Mouse (Mus musculus) forebrain, embryonic 10.5 days (tissue): ENCODE measurements at regions not wholly inside any gene's neighbourhood (a gene's known extent, or its start where the extent isn't known, plus 50 kb on each side); places are given as distances from the start of the nearest gene placed in this dataset.
A peak's percentile ranks its signal among the peaks of the same experiment; 100 is the strongest.

Source experiments
- DNase-seq: peaks from one replicate; pipeline ENCODE4 v3.0.0-alpha.2; 2017; ENCODE audit warnings: low spot score; ENCODE audit errors: extremely low spot score
- H3K27ac ChIP-seq: fragments of 300-500 bp; sonication (generic); 2 replicates; pipeline ENCODE4 v1.5.1; 2016; ENCODE audit warnings: mild to moderate bottlenecking
- H3K27me3 ChIP-seq: fragments of 300-500 bp; sonication (generic); 2 replicates; pipeline ENCODE4 v1.6.1; 2016; ENCODE audit warnings: mild to moderate bottlenecking; ENCODE audit not compliant: poor library complexity, severe bottlenecking
- H3K36me3 ChIP-seq: fragments of 300-500 bp; sonication (generic); replicated peaks from 2 replicates; pipeline ENCODE4 v1.6.1; 2016; ENCODE audit warnings: mild to moderate bottlenecking, moderate library complexity
- H3K4me1 ChIP-seq: fragments of 300-500 bp; sonication (generic); 2 replicates; pipeline ENCODE4 v1.6.1; 2016
- H3K4me3 ChIP-seq: fragments of 300-500 bp; sonication (generic); 2 replicates; pipeline ENCODE4 v1.5.1; 2016; ENCODE audit warnings: mild to moderate bottlenecking, moderate library complexity
- H3K9me3 ChIP-seq: fragments of 300-500 bp; sonication (generic); 2 replicates; pipeline ENCODE4 v1.6.1; 2016; ENCODE audit warnings: mild to moderate bottlenecking, moderate library complexity
- WGBS: fragments of 180-500 bp; shearing (Covaris S2); methylation state at CpG from one replicate; pipeline ENCODE4 v1.1.7; 2016; 5-methylcytosine and 5-hydroxymethylcytosine counted together

DNA sequence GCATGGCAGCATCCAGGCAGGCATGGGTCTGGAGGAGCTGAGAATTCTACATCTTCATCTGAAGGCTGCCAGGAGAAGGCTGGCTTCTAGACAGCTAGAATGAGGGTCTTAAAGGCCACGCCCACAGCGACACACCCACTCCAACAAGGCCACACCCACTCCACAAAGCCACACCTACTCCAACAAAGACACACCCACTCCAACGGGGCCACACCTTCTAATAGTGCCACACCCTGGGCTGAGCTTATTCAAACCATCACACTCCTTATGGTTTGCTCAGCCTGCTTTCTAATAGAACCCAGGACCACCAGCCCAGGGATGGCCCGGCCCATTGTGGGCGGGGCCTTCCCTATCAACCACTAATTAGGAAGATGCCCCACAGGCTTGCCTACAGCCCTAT lies 149.0 kb downstream of the 2410131K14Rik start:
- Histone ChIP-seq H3K27ac (no peak overlapping the region), H3K4me1 (peaks cover 12% of the 10 kb centered on the region), H3K27me3 (peaks cover 45% of the 10 kb centered on the region), H3K4me3 (no peak overlapping the region), H3K9me3 (peaks cover 20% of the 10 kb centered on the region), H3K36me3 (no peaks in the 10 kb centered on the region)
- DNase-seq: no peak
- 58% methylated on average over 5 of the region's 5 CpGs for WGBS

DNA sequence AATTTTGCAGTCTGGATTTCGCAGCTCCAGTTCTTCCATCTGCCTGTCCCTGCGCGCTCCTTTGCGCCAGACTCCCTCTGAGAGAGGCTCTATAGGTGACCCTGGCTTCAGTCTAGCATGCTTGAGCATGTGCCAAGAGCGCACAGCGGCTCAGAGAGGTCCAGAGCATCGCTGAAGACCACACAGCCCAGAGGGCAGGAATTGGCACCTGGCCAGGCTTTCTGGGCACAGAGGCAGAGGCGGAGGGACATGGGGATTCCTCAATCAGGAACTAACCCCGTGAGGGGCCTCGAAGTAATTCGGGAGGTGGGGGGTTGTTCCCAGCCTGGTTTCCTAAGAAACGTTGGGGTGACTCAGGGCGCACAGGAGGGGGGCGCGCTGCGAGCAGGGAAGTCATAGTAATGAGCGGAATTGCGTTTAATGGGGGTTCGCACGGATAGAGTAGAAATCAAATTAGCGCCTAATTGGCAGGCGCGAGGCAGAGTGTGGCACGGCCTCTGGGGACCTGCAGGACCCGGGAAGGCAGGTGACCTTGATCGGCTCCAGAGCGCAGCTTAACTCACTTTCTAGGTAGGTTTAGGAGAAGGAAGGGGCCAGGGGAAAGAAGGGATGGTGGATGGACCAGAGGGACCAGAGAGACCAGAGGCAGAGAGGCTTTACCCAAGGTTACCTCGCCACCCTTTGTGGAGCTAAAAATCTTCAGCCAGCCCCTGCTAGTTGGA lies 151.1 kb downstream of the 2410131K14Rik start:
- no peaks in the 10 kb centered on the region for H3K36me3 ChIP-seq
- 11% methylated on average over 28 of the region's 28 CpGs for WGBS
- DNase-seq: no peak
- peaks cover 45% of the 10 kb centered on the region for H3K27me3 ChIP-seq
- peaks cover 21% of the 10 kb centered on the region for H3K4me1 ChIP-seq
- no peak overlapping the region for H3K27ac ChIP-seq
- peak overlapping the region; percentile 19 for H3K4me3 ChIP-seq
- H3K9me3 ChIP-seq: no peaks in the 10 kb centered on the region

DNA sequence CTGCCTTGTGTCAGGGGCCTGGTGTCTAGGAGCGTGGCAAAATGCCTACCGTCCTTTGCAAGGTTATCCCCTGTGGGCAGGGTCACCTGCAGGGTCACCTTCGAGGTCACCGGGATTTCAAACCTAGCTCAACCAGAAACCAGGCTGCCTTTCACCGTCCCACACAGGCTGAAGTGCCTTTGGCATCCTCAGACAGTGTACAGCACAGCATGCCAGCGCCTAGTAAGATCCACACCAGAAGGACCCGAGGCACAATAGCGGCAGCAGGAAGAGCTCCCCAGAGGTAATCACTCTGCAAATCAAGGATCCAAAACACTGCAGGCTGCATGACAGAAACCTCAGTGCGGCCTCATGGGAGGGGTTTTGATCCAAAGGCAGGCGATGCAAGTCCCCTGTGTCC lies 155.9 kb downstream of the 2410131K14Rik start:
- H3K4me1 ChIP-seq: peaks cover 19% of the 10 kb centered on the region
- peaks cover 8% of the 10 kb centered on the region; the same call in 1 of the 2 replicates for H3K9me3 ChIP-seq
- no peak for DNase-seq
- WGBS: 48% methylated on average over 10 of the region's 10 CpGs
- no peak overlapping the region for H3K27ac ChIP-seq
- H3K27me3 ChIP-seq: peaks cover 35% of the 10 kb centered on the region
- H3K36me3 ChIP-seq: no peaks in the 10 kb centered on the region
- H3K4me3 ChIP-seq: no peak overlapping the region

DNA sequence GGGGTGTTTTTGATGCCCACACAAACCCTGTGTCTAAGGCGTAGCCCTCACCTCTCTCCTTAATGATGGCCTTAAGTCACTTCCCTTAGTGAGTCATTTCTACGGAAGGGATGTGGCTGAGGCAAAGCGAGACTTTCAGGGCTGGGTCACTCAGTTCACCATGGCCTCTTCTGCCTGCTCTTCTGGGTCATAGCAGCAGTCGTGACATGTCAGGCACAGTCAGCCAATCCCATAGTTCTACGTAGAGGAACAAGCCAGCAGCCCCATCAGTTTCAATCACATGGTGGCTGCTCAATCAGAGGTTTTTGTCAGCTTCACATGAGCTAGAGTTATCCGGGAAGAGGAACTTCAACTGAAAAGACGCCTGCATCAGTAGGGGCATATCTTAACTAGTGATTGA lies 156.1 kb upstream of the Med13l start:
- 0 out of 2 replicates have a peak, but pooled peaks cover 8% of the 10 kb centered on the region for H3K27me3 ChIP-seq
- H3K4me3 ChIP-seq: no peak overlapping the region
- H3K4me1 ChIP-seq: peaks cover 14% of the 10 kb centered on the region
- H3K27ac ChIP-seq: no peak overlapping the region
- 82% methylated on average over 7 of the region's 7 CpGs for WGBS
- H3K36me3 ChIP-seq: no peaks in the 10 kb centered on the region
- peaks cover 10% of the 10 kb centered on the region; the same call in 1 of the 2 replicates for H3K9me3 ChIP-seq
- DNase-seq: no peak

DNA sequence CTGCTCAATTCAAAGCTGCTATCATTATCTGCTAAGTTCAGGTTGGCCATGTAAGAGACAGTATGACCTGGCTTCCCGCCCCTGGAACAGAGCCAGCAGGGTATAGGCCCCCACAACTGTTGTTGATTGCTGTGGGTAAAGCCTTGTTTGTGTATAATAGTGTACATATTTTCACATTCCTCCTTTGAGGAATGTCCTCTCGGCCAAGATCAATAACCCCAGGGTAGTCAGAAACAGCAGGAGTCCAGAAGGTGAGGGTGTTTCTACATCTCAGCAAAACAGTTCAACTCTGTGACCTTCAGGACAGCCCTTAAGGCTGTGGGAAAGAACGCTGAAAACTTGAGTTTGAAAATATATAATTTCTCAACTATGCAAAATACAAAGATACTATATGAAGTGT lies 155.1 kb upstream of the Med13l start:
- 0 out of 2 replicates have a peak, but pooled peaks cover 8% of the 10 kb centered on the region for H3K27me3 ChIP-seq
- no peak overlapping the region for H3K27ac ChIP-seq
- H3K4me3 ChIP-seq: no peak overlapping the region
- H3K4me1 ChIP-seq: peaks cover 13% of the 10 kb centered on the region
- DNase-seq: no peak
- H3K9me3 ChIP-seq: peaks cover 10% of the 10 kb centered on the region; the same call in 1 of the 2 replicates
- no peaks in the 10 kb centered on the region for H3K36me3 ChIP-seq
- WGBS: 90% methylated on average over 3 of the region's 3 CpGs

DNA sequence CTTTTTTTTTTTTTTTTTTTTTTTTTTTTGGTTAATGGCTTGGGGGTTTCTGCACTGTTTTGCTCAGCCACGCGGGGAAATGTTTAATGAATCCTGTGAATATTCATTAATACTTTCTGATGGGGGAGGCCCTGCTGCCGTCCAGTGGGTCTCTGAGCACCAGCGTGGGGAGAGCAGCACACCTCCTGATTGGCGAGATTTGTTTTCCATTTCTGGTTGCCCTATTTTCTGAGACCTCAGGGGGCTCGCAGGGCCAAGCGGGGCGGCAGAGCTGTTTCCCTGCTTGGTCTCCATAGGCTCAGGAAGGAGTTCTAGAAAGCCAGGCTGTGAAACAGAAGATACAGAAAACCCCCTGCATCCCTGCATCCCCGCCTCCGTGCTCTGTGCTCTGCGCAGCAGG lies 153.0 kb upstream of the Med13l start:
- H3K27me3 ChIP-seq: 0 out of 2 replicates have a peak, but pooled peaks cover 7% of the 10 kb centered on the region
- peaks cover 10% of the 10 kb centered on the region; the same call in 1 of the 2 replicates for H3K9me3 ChIP-seq
- DNase-seq: no peak
- no peak overlapping the region for H3K4me3 ChIP-seq
- H3K4me1 ChIP-seq: peaks cover 8% of the 10 kb centered on the region
- H3K36me3 ChIP-seq: no peaks in the 10 kb centered on the region
- 0 out of 2 replicates have a peak overlapping the region, but pooled peaks have one; percentile 30 for H3K27ac ChIP-seq
- 49% methylated on average over 11 of the region's 11 CpGs for WGBS

DNA sequence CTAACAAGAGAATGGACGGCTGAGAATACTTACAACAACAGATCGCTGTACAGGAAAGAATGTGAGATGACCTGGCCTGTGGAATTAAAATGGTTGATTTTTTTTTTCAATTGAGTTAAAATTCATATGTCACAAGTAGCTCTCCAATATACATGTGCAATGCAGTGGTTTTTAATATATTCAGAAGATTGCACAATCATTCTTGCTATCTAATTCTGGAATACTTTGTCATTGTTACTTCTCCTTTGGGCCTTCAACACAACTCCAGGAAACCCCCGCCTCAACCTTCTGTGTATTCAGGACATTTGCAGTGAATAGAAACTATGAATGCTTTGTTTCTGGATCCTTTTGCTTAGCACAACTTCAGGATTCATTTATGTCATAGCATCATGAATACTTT lies 152.5 kb upstream of the Med13l start:
- Histone ChIP-seq H3K27me3 (0 out of 2 replicates have a peak, but pooled peaks cover 1% of the 10 kb centered on the region), H3K36me3 (no peaks in the 10 kb centered on the region), H3K27ac (no peak overlapping the region), H3K9me3 (peaks cover 10% of the 10 kb centered on the region; the same call in 1 of the 2 replicates), H3K4me1 (peaks cover 10% of the 10 kb centered on the region), H3K4me3 (no peak overlapping the region)
- WGBS: 66% methylated on average over 3 of the region's 3 CpGs
- no peak for DNase-seq

DNA sequence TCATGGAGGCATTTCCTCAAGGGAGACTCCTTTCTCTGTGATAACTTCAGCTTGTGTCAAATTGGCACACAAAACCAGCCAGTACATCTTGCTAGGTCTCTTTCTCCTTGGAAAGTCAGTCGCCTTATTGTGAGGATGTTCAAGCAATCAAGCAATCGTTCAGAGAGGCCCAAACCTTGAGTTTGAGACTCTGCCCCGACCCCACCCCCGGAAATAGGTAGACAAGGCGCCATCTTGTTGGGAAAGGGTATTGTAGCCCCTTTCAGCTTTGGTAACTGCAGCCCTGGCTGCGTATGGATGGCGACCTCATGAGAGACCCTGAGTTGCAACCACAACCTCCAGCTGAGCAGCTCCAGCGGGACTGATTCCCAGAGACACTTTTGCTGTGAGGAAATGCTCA lies 151.7 kb upstream of the Med13l start:
- H3K4me3 ChIP-seq: no peak overlapping the region
- H3K27ac ChIP-seq: no peak overlapping the region
- H3K4me1 ChIP-seq: peaks cover 14% of the 10 kb centered on the region
- H3K27me3 ChIP-seq: no peaks in the 10 kb centered on the region
- DNase-seq: no peak
- 83% methylated on average over 8 of the region's 8 CpGs for WGBS
- no peaks in the 10 kb centered on the region for H3K36me3 ChIP-seq
- H3K9me3 ChIP-seq: peaks cover 10% of the 10 kb centered on the region; the same call in 1 of the 2 replicates

DNA sequence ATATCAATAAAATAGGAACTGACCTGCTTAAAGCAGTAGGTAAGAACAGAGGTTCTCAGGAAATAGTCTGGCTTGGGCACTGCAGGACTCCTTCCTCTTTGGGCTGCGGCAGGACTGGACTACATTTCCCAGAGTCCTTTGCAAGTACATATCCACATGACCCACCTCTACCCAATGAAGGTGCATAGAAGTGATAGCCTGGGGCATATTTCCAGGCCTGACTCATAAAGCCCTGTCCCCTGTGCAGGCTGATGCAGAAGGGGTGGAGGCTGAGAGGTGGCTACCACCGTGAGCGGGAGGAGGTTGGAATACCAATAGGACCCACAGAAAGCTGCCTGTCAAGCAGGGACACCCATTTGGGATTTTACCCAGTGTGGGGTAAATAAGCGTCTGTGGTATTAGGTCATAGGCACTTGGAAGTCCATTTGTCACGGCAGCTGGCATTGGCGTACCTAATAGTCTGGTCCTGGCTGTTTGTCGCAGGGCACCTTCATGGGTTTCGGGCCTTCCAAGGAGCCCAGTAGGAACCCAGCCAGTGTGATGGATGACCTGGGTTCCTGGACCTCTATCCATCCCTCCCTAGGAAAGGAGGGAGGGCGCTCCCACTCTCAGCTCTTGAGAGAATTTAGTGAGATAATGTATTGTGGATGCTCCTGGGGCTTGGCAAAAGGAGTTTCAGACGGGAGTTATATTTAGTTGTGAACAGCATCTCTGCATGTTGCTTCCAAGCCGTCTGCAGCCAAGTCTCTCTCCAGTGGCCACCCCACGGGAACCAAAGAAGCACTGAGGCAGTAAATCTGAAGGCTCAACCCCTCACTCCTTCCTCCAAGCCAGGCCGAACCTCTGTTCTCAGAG lies 146.8 kb upstream of the Med13l start:
- H3K4me3 ChIP-seq: no peak overlapping the region
- no peaks in the 10 kb centered on the region for H3K27me3 ChIP-seq
- peaks cover 12% of the 10 kb centered on the region; the same call in 1 of the 2 replicates for H3K4me1 ChIP-seq
- no peaks in the 10 kb centered on the region for H3K36me3 ChIP-seq
- WGBS: 64% methylated on average over 13 of the region's 13 CpGs
- DNase-seq: peak; percentile 53
- H3K9me3 ChIP-seq: no peaks in the 10 kb centered on the region
- H3K27ac ChIP-seq: no peak overlapping the region

DNA sequence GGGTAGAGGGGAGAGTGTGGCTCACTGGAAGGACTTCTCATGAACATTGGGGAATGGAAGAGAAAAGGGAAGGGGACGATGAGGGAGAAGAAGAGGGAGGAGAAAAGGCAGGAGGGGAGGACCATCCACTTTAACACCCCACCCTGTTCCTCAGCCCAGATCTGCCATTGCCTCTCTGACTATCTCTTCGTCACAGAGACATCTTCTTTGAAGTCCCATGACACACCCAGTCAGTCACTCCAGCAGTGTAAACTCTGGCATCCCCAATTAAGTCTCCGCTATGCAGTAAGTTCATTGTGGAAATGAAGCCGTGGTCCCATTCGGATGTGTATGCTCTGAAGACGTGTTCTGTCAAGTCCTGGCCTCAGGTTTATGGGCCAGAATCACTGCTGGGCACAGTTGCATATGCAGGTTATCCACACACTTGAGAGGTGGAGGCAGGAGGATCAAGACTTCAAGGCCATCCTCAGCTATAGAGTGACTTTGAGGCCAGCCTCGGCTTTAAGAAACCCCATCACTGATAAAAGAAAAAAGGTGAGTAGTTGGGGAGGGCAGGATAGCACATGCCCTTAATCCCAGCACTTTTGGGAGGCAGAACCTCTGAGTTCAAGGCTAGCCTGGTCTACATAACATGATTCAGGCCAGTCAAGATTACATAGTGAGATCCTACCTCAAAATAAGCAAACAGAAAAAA lies 141.0 kb upstream of the Med13l start:
- Histone ChIP-seq H3K27ac (no peak overlapping the region), H3K36me3 (no peaks in the 10 kb centered on the region), H3K9me3 (no peaks in the 10 kb centered on the region), H3K27me3 (peaks cover 12% of the 10 kb centered on the region), H3K4me1 (peaks cover 23% of the 10 kb centered on the region), H3K4me3 (no peak overlapping the region)
- no peak for DNase-seq
- WGBS: 91% methylated on average over 7 of the region's 7 CpGs

DNA sequence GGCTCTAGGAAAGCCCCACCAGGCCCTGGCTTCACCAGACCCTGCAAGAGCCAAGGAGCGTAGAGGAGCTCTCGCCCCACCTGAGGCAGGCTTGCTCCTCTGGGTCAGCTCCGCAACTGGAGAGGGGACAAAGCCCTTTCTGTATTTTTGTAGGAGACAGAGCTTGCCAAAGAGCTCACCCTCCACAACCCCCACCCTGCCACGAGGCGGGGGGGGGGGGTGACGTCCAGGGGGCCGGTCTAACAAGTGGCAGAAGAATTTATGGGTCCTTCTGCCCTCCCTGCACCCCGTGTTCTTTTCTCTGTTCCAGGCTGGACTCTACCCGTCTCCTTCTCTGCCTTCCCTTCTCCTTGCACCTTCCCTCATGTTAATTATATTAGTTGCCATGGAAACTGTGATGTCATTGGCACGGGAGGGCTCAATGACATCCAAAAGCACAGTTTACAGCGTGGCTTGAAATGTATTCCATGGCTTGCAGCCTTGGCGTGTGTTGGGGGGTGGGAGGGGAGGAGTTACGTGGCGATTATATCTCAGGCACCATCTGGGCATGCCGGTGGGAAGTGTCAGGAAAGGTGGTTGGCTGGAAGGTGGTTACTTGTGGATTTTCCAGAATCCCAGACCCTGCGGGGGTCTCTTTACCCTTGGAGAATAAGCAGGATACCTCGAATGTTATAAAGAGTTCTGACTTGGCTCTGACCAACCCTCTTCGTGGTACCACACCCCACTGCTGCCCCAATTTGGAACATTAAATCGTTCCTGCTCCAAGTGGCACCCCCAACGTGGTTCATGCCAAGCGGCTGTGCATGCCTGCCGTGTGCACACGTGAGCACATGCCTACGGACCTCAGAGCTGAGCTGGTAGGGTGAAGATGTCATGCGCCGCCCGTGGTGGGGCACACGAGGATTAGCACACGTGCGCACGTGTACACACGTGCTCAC lies 138.3 kb upstream of the Med13l start:
- WGBS: 53% methylated on average over 32 of the region's 32 CpGs
- Histone ChIP-seq H3K9me3 (no peaks in the 10 kb centered on the region), H3K4me3 (peak overlapping the region; percentile 42), H3K4me1 (peaks cover 33% of the 10 kb centered on the region), H3K36me3 (no peaks in the 10 kb centered on the region), H3K27ac (peak overlapping the region; percentile 84), H3K27me3 (peaks cover 26% of the 10 kb centered on the region)
- peak; percentile 45 for DNase-seq

DNA sequence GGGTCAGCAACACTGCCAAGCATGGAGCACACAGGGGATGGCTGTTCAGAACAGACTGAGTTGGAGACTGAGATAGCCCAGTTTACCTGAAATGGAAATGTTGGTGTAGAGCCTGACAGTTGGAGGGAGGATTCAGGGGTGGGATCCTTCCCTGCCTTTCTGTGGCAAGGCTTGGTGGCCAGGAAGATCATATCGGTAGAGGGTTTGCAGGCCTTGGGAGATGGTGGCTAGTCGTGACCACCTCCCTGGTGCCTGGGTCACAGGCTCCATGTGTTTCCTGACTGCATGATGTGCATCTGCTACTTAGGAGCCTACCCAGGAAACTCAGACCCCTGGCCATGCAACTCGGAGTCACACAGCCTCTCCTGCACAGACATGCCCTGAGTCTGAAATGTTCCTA lies 136.3 kb upstream of the Med13l start:
- Histone ChIP-seq H3K36me3 (no peaks in the 10 kb centered on the region), H3K4me3 (no peak overlapping the region), H3K4me1 (peaks cover 33% of the 10 kb centered on the region), H3K27ac (peak overlapping the region; percentile 58), H3K27me3 (peaks cover 27% of the 10 kb centered on the region), H3K9me3 (no peaks in the 10 kb centered on the region)
- 79% methylated on average over 3 of the region's 3 CpGs for WGBS
- no peak for DNase-seq
